Mouse (Mus musculus): ENCODE results near the gene Mitd1. TPM values are rescaled to one million over a fixed set of nuclear protein-coding genes. Genes with fewer than 3 reads are reported as not detected.

Mitd1 gene
- polyA plus RNA-seq (2014; fragmentation: Illumina TruSeq; extraction: RNeasy Lipid Tissue Mini Kit (QIAGEN cat#74804); ENCODE audit: low replicate concordance) = 101 TPM

GRCm38 (mm10) chr1:37890025-37890652 lies at the start of gene Mitd1, which contains the start of gene Mrpl30:
Gene Mitd1 (minus strand): TSS chr1:37890411.
Gene Mrpl30 (plus strand): TSS chr1:37890477.

GRCm38 (mm10) chr1:37916393-37916792 lies 26.2 kb upstream of the Mitd1 start, which contains the start of gene Lyg2:
Gene Lyg2 (minus strand): TSS chr1:37916493.

GRCm38 (mm10) chr1:37871704-37872103 lies 18.5 kb downstream of the Mitd1 start, which contains the start of gene Lipt1:
Gene Lipt1 (plus strand): TSS chr1:37871738.

GRCm38 (mm10) chr1:37866286-37866685 lies 23.9 kb downstream of the Mitd1 start, which contains the start of gene Tsga10:
Gene Tsga10 (minus strand): TSS chr1:37866429.

Other genes starting within 250 kb of the Mitd1 start
- 2.2 TPM for gene 2010300C02Rik, start 170.3 kb downstream of the Mitd1 start, polyA plus RNA-seq (2014; fragmentation: Illumina TruSeq; extraction: RNeasy Lipid Tissue Mini Kit (QIAGEN cat#74804); ENCODE audit: low replicate concordance)
- gene Tsga10, start 24.0 kb downstream of the Mitd1 start, polyA plus RNA-seq (2014; fragmentation: Illumina TruSeq; extraction: RNeasy Lipid Tissue Mini Kit (QIAGEN cat#74804); ENCODE audit: low replicate concordance) = 8.9 TPM
- gene Lipt1, start 18.7 kb downstream of the Mitd1 start, polyA plus RNA-seq (2014; fragmentation: Illumina TruSeq; extraction: RNeasy Lipid Tissue Mini Kit (QIAGEN cat#74804); ENCODE audit: low replicate concordance) = 2.6 TPM
- gene Mrpl30, start 66 bp upstream of the Mitd1 start, polyA plus RNA-seq (2014; fragmentation: Illumina TruSeq; extraction: RNeasy Lipid Tissue Mini Kit (QIAGEN cat#74804); ENCODE audit: low replicate concordance) = 254 TPM
- not detected for gene Lyg2, start 26.1 kb upstream of the Mitd1 start, polyA plus RNA-seq (2014; fragmentation: Illumina TruSeq; extraction: RNeasy Lipid Tissue Mini Kit (QIAGEN cat#74804); ENCODE audit: low replicate concordance)
- gene Lyg1, start 67.3 kb upstream of the Mitd1 start, polyA plus RNA-seq (2014; fragmentation: Illumina TruSeq; extraction: RNeasy Lipid Tissue Mini Kit (QIAGEN cat#74804); ENCODE audit: low replicate concordance) = not detected
- gene Txndc9, start 107.5 kb upstream of the Mitd1 start, polyA plus RNA-seq (2014; fragmentation: Illumina TruSeq; extraction: RNeasy Lipid Tissue Mini Kit (QIAGEN cat#74804); ENCODE audit: low replicate concordance) = 164 TPM
- 58.3 TPM for gene Eif5b, start 107.6 kb upstream of the Mitd1 start, polyA plus RNA-seq (2014; fragmentation: Illumina TruSeq; extraction: RNeasy Lipid Tissue Mini Kit (QIAGEN cat#74804); ENCODE audit: low replicate concordance)
- 17.4 TPM for gene Rev1, start 239.4 kb upstream of the Mitd1 start, polyA plus RNA-seq (2014; fragmentation: Illumina TruSeq; extraction: RNeasy Lipid Tissue Mini Kit (QIAGEN cat#74804); ENCODE audit: low replicate concordance)